Mouse (Mus musculus) left cerebral cortex, postnatal 4 days (tissue): ENCODE results near the gene Ptpn13. TPM values are rescaled to one million over a fixed set of nuclear protein-coding genes. Genes with fewer than 3 reads are reported as not detected.

ENCODE experiments used
- DNase-seq: peaks from one replicate; pipeline ENCODE4 v3.0.0-alpha.2; 2022
- intact Hi-C: fragments of 180-260 bp; cut with DNase I; formaldehyde crosslinking; loops from one replicate; pipeline ENCODE4 v1.15.1; 2025
- total RNA-seq, 2 experiments: library from RNA; stranded (reverse); gene quantifications; 2 replicates each; pipeline ENCODE4 v1.2.3; 2021

Gene Ptpn13
- total RNA-seq, 2 experiments from 2014 or later: 8.8 to 8.9 TPM

DNA sequence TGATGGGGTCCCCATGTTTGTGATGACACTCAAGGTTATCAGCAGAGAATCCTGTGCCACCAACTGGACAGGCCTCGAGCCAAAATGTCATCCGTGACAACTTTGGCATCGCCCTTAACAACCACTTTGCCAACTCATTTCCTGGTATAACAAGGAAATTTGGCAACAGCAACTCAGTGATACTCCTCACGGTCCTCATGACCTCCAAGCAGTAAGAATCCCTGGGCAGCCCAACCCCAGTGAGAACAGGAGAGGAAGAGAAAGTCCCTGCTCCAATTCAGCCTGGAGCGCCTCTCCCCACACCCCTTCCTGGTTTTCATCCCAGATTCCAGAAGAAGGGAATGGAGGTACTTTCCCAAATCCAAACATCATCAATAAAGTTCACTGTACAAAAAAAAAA is 199.8 kb downstream of the Ptpn13 start:
- intact Hi-C loops: no loop called here
- DNase-seq: no peak

DNA sequence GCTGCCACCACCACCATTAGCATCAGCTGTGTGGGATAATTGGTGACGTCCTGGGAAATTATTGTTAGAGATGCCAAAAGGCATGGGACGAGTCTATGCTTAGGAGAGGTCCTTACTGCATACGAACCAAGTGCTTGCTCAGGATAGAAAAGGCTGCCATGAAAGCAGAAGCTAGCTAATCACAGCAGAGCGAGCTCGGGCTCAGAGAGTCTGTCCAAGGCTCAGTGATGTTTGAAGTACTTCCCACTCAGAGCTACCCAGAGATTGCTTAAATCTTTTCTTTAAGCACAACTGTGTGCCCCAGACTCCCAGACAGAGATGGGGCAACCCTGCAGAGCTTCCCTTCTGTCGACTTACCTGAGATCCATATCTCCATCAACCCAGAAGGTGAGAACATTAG is 203.5 kb downstream of the Ptpn13 start:
- intact Hi-C loops: no loop called here
- DNase-seq: no peak

GRCm38 (mm10) chr5:103629111-103629764 is 204.2 kb downstream of the Ptpn13 start, which contains the start of gene Slc10a6:
Gene Slc10a6 (minus strand): TSS chr5:103629403.
- intact Hi-C loops: no loop called here
- peak; percentile 60 for DNase-seq

DNA sequence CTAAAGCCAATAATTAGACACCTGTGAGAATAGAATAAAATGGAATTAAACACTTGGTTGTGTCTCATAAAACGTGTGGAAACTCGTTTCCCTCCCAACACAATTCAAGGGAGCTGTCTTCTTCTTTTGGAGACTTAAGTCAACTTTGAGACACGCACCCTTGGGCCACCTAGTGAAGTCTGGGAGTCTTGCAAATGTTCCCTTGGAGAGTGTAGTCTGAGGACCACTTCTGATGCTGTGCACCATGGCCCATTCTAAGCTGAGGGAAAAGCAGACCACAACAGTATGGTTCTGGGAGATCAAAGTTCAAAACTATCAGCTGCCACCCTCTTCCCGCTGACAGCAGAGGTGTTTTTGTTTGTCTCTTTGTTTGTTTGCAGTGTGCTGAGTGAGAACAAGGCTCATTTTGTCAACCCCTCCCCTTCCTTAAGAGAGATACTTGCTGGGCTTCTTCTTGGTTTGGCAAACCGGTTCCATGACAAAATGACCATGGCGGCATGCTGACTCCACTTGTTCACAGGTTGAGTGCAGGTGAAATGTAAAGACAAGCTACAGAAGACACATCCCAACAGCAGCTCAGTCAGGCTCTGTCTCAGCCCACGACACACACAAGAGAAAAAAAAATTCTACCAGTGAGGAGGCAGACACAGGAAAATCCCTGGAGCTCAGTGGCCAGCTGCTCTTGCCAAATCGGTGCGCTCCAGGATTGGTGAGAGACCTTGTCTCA is 205.0 kb downstream of the Ptpn13 start:
- DNase-seq: no peak
- intact Hi-C loops: no loop called here

GRCm38 (mm10) chr5:103637162-103637561 is 212.2 kb downstream of the Ptpn13 start:
- DNase-seq: no peak
- intact Hi-C loops: no loop called here

GRCm38 (mm10) chr5:103644167-103644566 is 219.2 kb downstream of the Ptpn13 start:
- no peak for DNase-seq
- intact Hi-C loops: no loop called here

DNA sequence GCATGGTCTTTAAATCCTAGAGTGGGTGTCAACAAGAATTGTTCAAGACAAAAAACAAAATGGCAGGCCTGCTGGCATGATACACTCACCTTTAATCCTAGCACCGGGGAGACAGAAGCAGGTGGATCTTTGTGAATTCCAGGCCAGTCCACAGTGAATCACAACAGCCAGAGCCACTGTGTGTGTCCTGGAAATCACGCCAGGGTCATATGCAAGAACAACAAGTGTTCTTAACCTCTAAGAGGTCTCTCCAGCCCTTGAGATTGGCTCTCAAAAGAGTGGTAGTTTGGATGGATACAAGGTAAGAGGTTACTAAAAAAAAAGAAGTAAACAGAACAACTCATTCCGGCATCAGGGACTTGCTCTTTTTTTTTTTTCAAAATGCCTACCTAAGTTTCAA is 222.3 kb downstream of the Ptpn13 start:
- intact Hi-C loops: no loop called here
- no peak for DNase-seq

Other genes starting within 250 kb of the Ptpn13 start
- gene Mapk10, start 213.9 kb upstream of the Ptpn13 start, total RNA-seq: 100 to 1,000 TPM; 226 to 253 TPM
- not detected for gene Slc10a6, start 204.2 kb downstream of the Ptpn13 start, total RNA-seq
- gene 1700016H13Rik, start 230.8 kb downstream of the Ptpn13 start, total RNA-seq: under 1 TPM in 1 of 2 experiments, not detected in 1; 0.24 TPM